Mouse (Mus musculus) gastrocnemius, postnatal 36 days (tissue): ENCODE measurements around the gene Cdc16. TPM values are rescaled to one million over a fixed set of nuclear protein-coding genes. Genes with fewer than 3 reads are reported as not detected.

Experiments used
- DNase-seq, 2 experiments: peaks; one replicate each; pipeline ENCODE4 v3.0.0; 2022
- intact Hi-C: fragments of 180-260 bp; cut with DNase I; formaldehyde crosslinking; loops from one replicate; pipeline ENCODE4 v1.15.1; 2025
- total RNA-seq, 2 experiments: library from RNA; stranded (reverse); gene quantifications; 2 replicates each; pipeline ENCODE4 v1.2.3; 2021

Gene Cdc16
- total RNA-seq, 2 experiments from 2014 or later: 28.1 to 28.9 TPM

DNA sequence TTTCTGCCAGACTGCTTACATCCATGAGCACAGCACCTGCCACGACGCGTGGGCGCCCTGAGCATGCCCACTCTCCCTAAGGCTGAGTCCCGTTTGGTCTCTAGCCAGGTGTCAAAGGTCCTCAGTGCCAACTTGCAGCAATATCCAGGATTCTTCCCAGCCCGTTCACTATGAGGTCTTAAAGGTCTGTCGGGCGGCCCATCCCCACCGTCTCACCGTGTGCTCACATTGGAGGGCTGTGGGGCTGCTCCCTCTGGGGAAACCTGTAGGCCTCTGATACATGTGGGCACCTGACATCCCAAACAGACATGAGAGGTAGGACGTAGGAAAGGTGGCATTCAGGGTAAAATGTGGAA lies 36.2 kb downstream of the Cdc16 start:
- intact Hi-C loops: no loop called here
- no peak for DNase-seq

GRCm38 (mm10) chr8:13797676-13798075 lies 40.2 kb downstream of the Cdc16 start:
- no peak for DNase-seq

GRCm38 (mm10) chr8:13799566-13799965 lies 42.1 kb downstream of the Cdc16 start:
- intact Hi-C loops: no loop called here
- DNase-seq: no peak

More at GRCm38 (mm10) chr8:13797676-13798075, 40.2 kb downstream of the Cdc16 start:
- intact Hi-C loops: no loop called here

- no peak for DNase-seq
- intact Hi-C loops: no loop called here
Observed at GRCm38 (mm10) chr8:13828598-13829172, 71.2 kb downstream of the Cdc16 start.

Other genes starting within 250 kb of the Cdc16 start
- gene 1700029H14Rik, start 195.2 kb upstream of the Cdc16 start, total RNA-seq: not detected
- gene Rasa3, start 80.1 kb upstream of the Cdc16 start, total RNA-seq: 10 to 100 TPM in 1 of 2 experiments, 1 to 10 TPM in 1; 7.5 to 11.8 TPM
- not detected for gene Cfap97d2, start 51.8 kb upstream of the Cdc16 start, total RNA-seq
- gene Upf3a, start 27.9 kb downstream of the Cdc16 start, total RNA-seq: 1 to 10 TPM; 8.9 to 9.2 TPM
- not detected for gene AF366264, start 80.7 kb downstream of the Cdc16 start, total RNA-seq
- 1 to 10 TPM; 4.5 to 5.9 TPM for gene Champ1, start 112.0 kb downstream of the Cdc16 start, total RNA-seq
- gene Coprs, start 132.6 kb downstream of the Cdc16 start, total RNA-seq: 1 to 10 TPM; 3.9 to 5.0 TPM